ENCODE assay signal across 12 mouse cellular contexts in genomic region chr2:52511799-52512198, GRCm38 (mm10).
A peak's percentile ranks its signal among the peaks of the same experiment; 100 is the strongest.
DNase-seq lines count a peak whose midpoint lies in the region; ATAC-seq lines count a peak whose summit lies in the region.
"Had no signal": no experiment of that assay in that cellular context is flagged by ENCODE, and none has a peak within 500 bp of the region (broad histone marks: within the 10 kb centered on the region; RNA-seq: fewer than 3 reads in every experiment).

No protein-coding gene starts in this region.

- ATAC-seq in frontal cortex, adult (ENCODE audit: low TSS enrichment): peak; percentile 38; the same call in 1 of the 2 replicates
- ATAC-seq in hindbrain, embryonic 11.5 days (ENCODE audit: low FRiP score): peak; percentile 68
- peak; percentile 65 for ATAC-seq in midbrain, embryonic 16.5 days

- H3K27me3 ChIP-seq in hindbrain, embryonic 11.5 days (ENCODE audit: control insufficient read depth, insufficient read depth, low read length): no peaks in the 10 kb centered on the region
- H3K27me3 ChIP-seq in midbrain, embryonic 16.5 days (ENCODE audit: control insufficient read depth, insufficient read depth, low read depth, low read length): no peaks in the 10 kb centered on the region

- no peaks in the 10 kb centered on the region for H3K36me3 ChIP-seq in hindbrain, embryonic 11.5 days (ENCODE audit: control insufficient read depth, insufficient read depth, low read length)
- H3K36me3 ChIP-seq in midbrain, embryonic 16.5 days (ENCODE audit: control insufficient read depth, insufficient read depth, low read length): no peaks in the 10 kb centered on the region

- no peak for DNase-seq in frontal cortex, postnatal 25 days (ENCODE audit: low spot score in 2 of 2)
- DNase-seq in embryo, embryonic 9.5 days (ENCODE audit: extremely low spot score): peak; percentile 12
- peak; percentile 33 for DNase-seq in hindbrain, embryonic 11.5 days (ENCODE audit: low spot score)
- no peak for DNase-seq in adrenal gland, adult 18-20 months (ENCODE audit: low spot score in 2 of 2)
- no peak for DNase-seq in thymus, postnatal 25 days
- no peak for DNase-seq in layer of hippocampus, adult 9-11 months
- DNase-seq: B cell, adult 2 months; cerebellum, adult 11 months; kidney, postnatal 25 days; lung, embryonic 14.5 days had no signal

- no peak overlapping the region for H3K4me3 ChIP-seq in hindbrain, embryonic 11.5 days (ENCODE audit: low read depth, low read length)
- H3K4me3 ChIP-seq in midbrain, embryonic 16.5 days (ENCODE audit: low read depth, low read length): no peak overlapping the region

- H3K9ac ChIP-seq in hindbrain, embryonic 11.5 days (ENCODE audit: low read depth, low read length): no peak overlapping the region
- H3K9ac ChIP-seq in midbrain, embryonic 16.5 days (ENCODE audit: low read depth, low read length): no peak overlapping the region
- H3K9ac ChIP-seq: lung, embryonic 14.5 days had no signal

- 15% methylated on average over 13 of the region's 13 CpGs for WGBS in hindbrain, embryonic 11.5 days
- WGBS in midbrain, embryonic 16.5 days: 8% methylated on average over 13 of the region's 13 CpGs

- H3K9me3 ChIP-seq in hindbrain, embryonic 11.5 days (ENCODE audit: control insufficient read depth, low read length): no peaks in the 10 kb centered on the region
- no peaks in the 10 kb centered on the region for H3K9me3 ChIP-seq in midbrain, embryonic 16.5 days (replicated peaks; ENCODE audit: control insufficient read depth, low read length, poor library complexity, severe bottlenecking)

- H3K4me1 ChIP-seq in hindbrain, embryonic 11.5 days (replicated peaks; ENCODE audit: control insufficient read depth, insufficient read depth, low read length): no peaks in the 10 kb centered on the region
- H3K4me1 ChIP-seq in midbrain, embryonic 16.5 days (ENCODE audit: control insufficient read depth, insufficient read depth, low read length): peaks cover 5% of the 10 kb centered on the region

- no peak overlapping the region for H3K4me2 ChIP-seq in hindbrain, embryonic 11.5 days (replicated peaks; ENCODE audit: low read depth, low read length)
- peak overlapping the region; percentile 18; the same call in 1 of the 2 replicates for H3K4me2 ChIP-seq in midbrain, embryonic 16.5 days (ENCODE audit: low read length)
- H3K4me2 ChIP-seq: lung, embryonic 14.5 days had no signal

- H3K27ac ChIP-seq in hindbrain, embryonic 11.5 days (ENCODE audit: low read depth, low read length): peak overlapping the region; percentile 19; the same call in 1 of the 2 replicates
- peak overlapping the region; percentile 19; the same call in 1 of the 2 replicates for H3K27ac ChIP-seq in midbrain, embryonic 16.5 days (ENCODE audit: low read length)

Comparison
In these comparisons a context has a peak if more than half of its experiments do, and no peak if none do; other contexts are left out.
1. DNase-seq: peak in embryo, embryonic 9.5 days (single experiment) and hindbrain, embryonic 11.5 days (single experiment); none in frontal cortex, postnatal 25 days (0 of 2), adrenal gland, adult 18-20 months (0 of 2), thymus, postnatal 25 days (single experiment) and layer of hippocampus, adult 9-11 months (single experiment).
2. Peak in every context shown above with its lines, with median percentiles within 50 percentile points of each other: ATAC-seq.